Mouse (Mus musculus): ENCODE measurements around the gene Lrrc43. TPM values are rescaled to one million over a fixed set of nuclear protein-coding genes. Genes with fewer than 3 reads are reported as not detected.
"Not testable (repeated sequence)": the region's sequence is repeated elsewhere in the genome, so short reads cannot be mapped to it uniquely, and the experiment has no call there.

Lrrc43 gene
- total RNA-seq, 2 experiments from 2014 or later: not detected

DNA sequence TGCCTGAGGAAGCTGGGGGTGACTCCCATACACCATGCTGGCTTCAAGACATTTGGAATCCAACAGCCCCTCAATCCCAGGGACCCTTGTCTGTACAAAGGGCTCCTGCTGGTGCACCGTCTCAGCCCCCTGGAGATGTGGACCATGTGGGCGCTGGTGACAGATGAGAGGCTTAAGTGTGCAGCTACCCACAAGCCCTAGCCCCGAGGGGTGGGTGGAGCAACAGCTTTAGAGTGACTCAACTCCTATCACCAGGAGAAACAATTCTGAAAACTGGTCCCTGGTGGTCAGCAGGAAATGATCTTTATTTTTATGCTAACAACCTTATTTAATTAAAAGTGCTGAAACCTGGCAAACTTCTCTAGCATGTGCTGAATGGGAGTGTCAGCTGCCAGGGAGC, 22.3 kb downstream of the Lrrc43 start:
- ATAC-seq (replicated peaks; ENCODE audit: low FRiP score, low TSS enrichment, poor library complexity, severe bottlenecking): not testable (repeated sequence)

GRCm38 (mm10) chr5:123512102-123512501, 23.0 kb downstream of the Lrrc43 start:
- peak; percentile 85 for ATAC-seq (replicated peaks; ENCODE audit: low FRiP score, low TSS enrichment, poor library complexity, severe bottlenecking)

GRCm38 (mm10) chr5:123514871-123515270, 25.8 kb downstream of the Lrrc43 start:
- ATAC-seq (replicated peaks; ENCODE audit: low FRiP score, low TSS enrichment, poor library complexity, severe bottlenecking): no peak

DNA sequence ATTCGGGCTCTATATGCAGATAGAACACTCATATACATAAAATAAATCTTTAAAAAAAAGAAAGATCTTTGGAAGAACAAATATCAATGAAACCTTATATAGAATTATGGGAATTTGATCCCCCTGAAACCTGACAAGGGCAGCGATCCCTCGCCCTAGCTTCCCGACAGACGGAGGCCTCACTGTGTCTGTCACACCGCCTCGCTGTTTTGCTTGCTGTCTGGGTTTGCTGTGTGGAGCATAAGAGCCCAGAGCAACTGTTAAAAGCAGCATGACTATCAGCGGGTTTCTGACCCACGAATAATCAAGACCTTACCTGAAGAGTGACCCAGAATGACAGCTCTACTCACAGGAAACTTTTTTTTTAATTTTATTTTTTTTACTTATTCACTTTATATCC, 31.6 kb downstream of the Lrrc43 start:
- no peak for ATAC-seq (replicated peaks; ENCODE audit: low FRiP score, low TSS enrichment, poor library complexity, severe bottlenecking)

- ATAC-seq (replicated peaks; ENCODE audit: low FRiP score, low TSS enrichment, poor library complexity, severe bottlenecking): no peak
These were observed 32.5 kb downstream of the Lrrc43 start for GRCm38 (mm10) chr5:123521621-123522020.

DNA sequence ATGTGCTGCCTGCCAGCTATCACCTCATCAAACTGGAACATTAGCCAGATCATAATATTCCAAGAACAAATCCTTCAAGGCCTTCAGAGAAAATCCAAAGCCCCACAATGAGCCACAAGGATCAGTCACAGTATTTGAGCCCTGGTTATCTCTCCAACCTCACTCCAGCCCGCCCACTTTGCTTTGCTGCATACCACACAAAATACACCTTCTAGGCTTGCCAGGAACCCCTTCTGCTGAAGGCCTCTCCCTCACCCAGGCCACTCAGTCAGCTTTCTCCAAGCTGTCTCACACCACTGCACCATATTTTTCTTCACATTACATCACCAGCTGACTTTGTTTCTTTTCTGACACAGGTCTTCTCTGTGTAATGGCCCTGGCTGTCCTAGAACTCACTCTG, 33.1 kb downstream of the Lrrc43 start:
- ATAC-seq (replicated peaks; ENCODE audit: low FRiP score, low TSS enrichment, poor library complexity, severe bottlenecking): no peak

DNA sequence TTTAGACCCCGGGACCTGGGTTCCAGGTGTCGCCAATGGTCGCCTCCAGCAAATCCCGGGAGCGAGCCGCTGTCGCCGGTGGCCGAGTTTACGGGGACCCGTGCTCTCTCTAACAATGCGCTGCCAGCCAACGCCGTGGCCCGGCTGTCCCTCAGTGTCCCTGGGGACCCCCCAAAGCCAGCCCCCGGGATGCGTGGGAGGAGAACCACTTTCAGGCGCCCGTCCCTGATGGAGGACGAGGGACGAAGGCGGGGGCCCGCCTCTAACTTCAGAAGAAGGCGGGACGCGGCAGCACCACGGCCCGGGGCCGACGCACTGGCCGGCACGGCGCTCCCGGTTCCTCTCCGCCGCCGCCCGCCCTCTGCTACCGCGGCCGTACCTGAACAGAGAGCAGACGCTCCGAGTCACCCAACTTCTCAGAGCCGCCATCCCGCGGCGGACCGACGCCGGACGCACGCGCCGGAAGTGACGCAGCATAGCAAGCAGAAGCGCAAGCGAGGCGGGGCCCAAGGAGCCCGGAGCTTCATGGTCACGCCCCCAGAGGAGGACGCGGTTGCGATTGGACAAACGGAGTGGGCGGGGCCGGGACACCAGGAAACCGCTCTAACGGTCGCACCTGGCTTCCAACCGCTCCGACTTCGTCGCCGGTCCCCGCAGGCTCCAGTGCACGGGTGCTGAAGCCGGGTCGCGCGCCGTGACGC, 34.7 kb downstream of the Lrrc43 start, which contains the start of gene Diablo:
Diablo (minus strand) TSS at position 485 of the 701 bp plus-strand sequence.
- ATAC-seq (replicated peaks; ENCODE audit: low FRiP score, low TSS enrichment, poor library complexity, severe bottlenecking): peak; percentile 90

- peak; percentile 72 for ATAC-seq (replicated peaks; ENCODE audit: low FRiP score, low TSS enrichment, poor library complexity, severe bottlenecking)
These were observed 35.3 kb downstream of the Lrrc43 start for GRCm38 (mm10) chr5:123524393-123524750.

DNA sequence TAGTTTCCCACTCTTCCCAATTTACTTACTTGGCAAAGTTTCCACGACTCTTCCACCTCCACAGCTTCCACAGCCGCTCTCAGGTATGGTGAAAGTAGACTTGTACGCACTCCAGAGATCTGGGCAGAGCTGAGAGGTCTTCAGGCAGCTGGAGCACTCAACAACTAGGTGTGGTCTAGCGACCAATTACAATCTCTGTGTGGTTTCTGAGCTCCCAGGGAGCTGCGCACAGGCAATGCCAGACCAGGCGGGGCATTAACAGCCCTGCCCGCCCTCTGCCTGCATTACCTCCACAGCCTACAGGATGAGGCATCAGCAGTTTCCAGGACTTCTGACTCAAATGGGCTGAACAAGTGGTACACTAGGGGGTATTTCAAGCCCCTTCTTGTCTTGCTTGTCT, 36.2 kb downstream of the Lrrc43 start, which contains the start of gene Gm49027:
Gm49027 (minus strand) TSS at position 208 of the 400 bp plus-strand sequence.
- peak; percentile 63 for ATAC-seq (replicated peaks; ENCODE audit: low FRiP score, low TSS enrichment, poor library complexity, severe bottlenecking)

DNA sequence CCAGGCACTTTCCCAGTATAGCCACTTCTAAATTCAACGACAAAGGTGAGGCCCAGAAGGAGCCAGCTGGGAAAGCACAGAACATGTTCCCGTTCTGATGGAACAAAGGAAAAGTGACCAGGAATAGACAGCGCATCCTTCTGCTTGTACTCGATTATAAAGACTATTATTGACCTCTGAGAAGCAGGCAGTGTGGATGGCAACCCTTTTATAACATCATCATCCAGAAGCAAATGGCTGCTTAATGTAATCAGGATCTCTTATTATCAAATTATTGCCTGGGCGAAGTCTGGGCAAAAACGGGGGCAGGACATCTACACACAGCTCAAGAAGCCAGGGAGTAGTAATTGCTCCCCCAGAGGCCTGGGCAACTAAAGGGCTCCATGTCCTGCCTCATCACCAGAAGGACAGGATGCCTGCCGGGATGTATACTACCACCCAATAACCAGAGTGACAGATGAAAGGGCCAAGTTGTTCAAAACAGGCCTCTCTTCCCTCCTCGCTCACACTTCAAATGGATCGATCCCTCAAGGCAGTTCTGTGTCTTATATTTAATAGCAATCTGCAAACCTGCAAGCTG, 36.9 kb downstream of the Lrrc43 start:
- no peak for ATAC-seq (replicated peaks; ENCODE audit: low FRiP score, low TSS enrichment, poor library complexity, severe bottlenecking)

- no peak for ATAC-seq (replicated peaks; ENCODE audit: low FRiP score, low TSS enrichment, poor library complexity, severe bottlenecking)
These were observed 39.5 kb downstream of the Lrrc43 start for GRCm38 (mm10) chr5:123528641-123529040.

DNA sequence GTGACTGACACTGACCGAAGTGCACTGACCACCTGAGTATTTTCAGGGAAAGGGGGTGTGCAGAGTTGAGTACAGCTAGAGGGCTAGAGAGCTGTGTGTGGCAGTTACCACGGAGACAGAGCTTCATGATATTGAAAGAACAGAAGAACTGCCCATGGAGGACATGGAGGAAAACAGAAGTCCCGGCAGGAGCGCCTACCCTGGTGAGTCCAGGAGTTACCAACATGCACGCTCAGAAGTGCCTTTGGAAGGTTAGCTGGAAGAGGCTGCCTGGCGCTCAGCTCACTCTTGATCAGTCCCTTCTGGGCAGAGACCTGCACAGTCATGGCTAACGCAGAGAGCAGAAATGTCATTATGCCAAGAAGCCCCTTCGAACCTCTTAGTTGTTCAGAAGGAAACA, 41.0 kb downstream of the Lrrc43 start:
- ATAC-seq (replicated peaks; ENCODE audit: low FRiP score, low TSS enrichment, poor library complexity, severe bottlenecking): no peak

GRCm38 (mm10) chr5:123533801-123534200, 44.7 kb downstream of the Lrrc43 start:
- ATAC-seq (replicated peaks; ENCODE audit: low FRiP score, low TSS enrichment, poor library complexity, severe bottlenecking): no peak

DNA sequence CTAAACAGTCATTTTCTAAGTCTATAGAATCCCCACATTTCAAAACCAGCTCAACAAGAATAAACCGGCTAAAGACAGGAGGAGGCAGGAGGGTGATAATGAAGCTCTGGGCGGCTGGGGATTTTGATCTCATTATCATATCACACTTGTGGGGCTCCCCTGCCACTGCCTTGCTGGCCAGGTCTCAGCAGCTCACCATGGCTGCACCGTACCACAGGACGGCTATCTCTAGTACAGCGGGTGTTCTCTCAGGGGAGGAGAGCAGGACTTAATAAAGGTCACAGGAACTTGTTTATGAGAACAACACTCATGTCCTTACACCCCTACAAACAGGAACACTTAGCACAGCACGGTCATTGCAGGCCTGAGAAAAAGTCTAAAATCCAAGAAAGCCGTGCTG, 66.6 kb downstream of the Lrrc43 start:
- ATAC-seq (replicated peaks; ENCODE audit: low FRiP score, low TSS enrichment, poor library complexity, severe bottlenecking): peak; percentile 96

- no peak for ATAC-seq (replicated peaks; ENCODE audit: low FRiP score, low TSS enrichment, poor library complexity, severe bottlenecking)
These were observed 67.3 kb downstream of the Lrrc43 start for GRCm38 (mm10) chr5:123556451-123556850.

Other genes starting within 250 kb of the Lrrc43 start
- gene Wdr66, start 237.2 kb upstream of the Lrrc43 start, total RNA-seq (2014; fragmentation: Nextera tagmentation): not detected in 2 replicates
- 0.28 TPM in 1 of 2 replicates, not detected in the other for gene Wdr66, start 237.2 kb upstream of the Lrrc43 start, total RNA-seq (2017)
- gene Bcl7a, start 145.5 kb upstream of the Lrrc43 start, total RNA-seq (2014; fragmentation: Nextera tagmentation): 34.6 and 46.7 TPM in 2 replicates
- 18.7 and 26.4 TPM in 2 replicates for gene Bcl7a, start 145.5 kb upstream of the Lrrc43 start, total RNA-seq (2017)
- 25.0 and 30.1 TPM in 2 replicates for gene Mlxip, start 94.5 kb upstream of the Lrrc43 start, total RNA-seq (2014; fragmentation: Nextera tagmentation)
- gene Mlxip, start 94.5 kb upstream of the Lrrc43 start, total RNA-seq (2017): 5.1 and 7.9 TPM in 2 replicates
- not detected in 2 replicates for gene Il31, start 184 bp downstream of the Lrrc43 start, total RNA-seq (2014; fragmentation: Nextera tagmentation)
- gene Il31, start 184 bp downstream of the Lrrc43 start, total RNA-seq (2017): not detected in 2 replicates
- gene B3gnt4, start 21.2 kb downstream of the Lrrc43 start, total RNA-seq (2014; fragmentation: Nextera tagmentation): 0.94 TPM in 1 of 2 replicates, not detected in the other
- 0.30 and 0.38 TPM in 2 replicates for gene B3gnt4, start 21.2 kb downstream of the Lrrc43 start, total RNA-seq (2017)
- gene Diablo, start 34.9 kb downstream of the Lrrc43 start, total RNA-seq (2014; fragmentation: Nextera tagmentation): 70.4 and 76.8 TPM in 2 replicates
- 49.8 and 71.1 TPM in 2 replicates for gene Diablo, start 34.9 kb downstream of the Lrrc43 start, total RNA-seq (2017)
- 4.2 TPM in 1 of 2 replicates, not detected in the other for gene Gm49027, start 36.2 kb downstream of the Lrrc43 start, total RNA-seq (2014; fragmentation: Nextera tagmentation)
- 0.23 TPM in 1 of 2 replicates, not detected in the other for gene Gm49027, start 36.2 kb downstream of the Lrrc43 start, total RNA-seq (2017)
- 30.6 and 35.7 TPM in 2 replicates for gene Vps33a, start 83.7 kb downstream of the Lrrc43 start, total RNA-seq (2014; fragmentation: Nextera tagmentation)
- 20.8 and 31.6 TPM in 2 replicates for gene Vps33a, start 83.7 kb downstream of the Lrrc43 start, total RNA-seq (2017)
- 45.2 and 52.4 TPM in 2 replicates for gene Clip1, start 195.3 kb downstream of the Lrrc43 start, total RNA-seq (2014; fragmentation: Nextera tagmentation)
- gene Clip1, start 195.3 kb downstream of the Lrrc43 start, total RNA-seq (2017): 45.0 and 64.8 TPM in 2 replicates
- gene Zcchc8, start 231.8 kb downstream of the Lrrc43 start, total RNA-seq (2014; fragmentation: Nextera tagmentation): 55.3 and 79.3 TPM in 2 replicates
- 59.3 and 167 TPM in 2 replicates for gene Zcchc8, start 231.8 kb downstream of the Lrrc43 start, total RNA-seq (2017)

Data from megakaryocyte-erythroid progenitor cell, adult 5-6 weeks (primary cell).